Mouse (Mus musculus) cerebellum, adult 2 months (tissue): ENCODE measurements at regions not wholly inside any gene's neighbourhood (a gene's known extent, or its start where the extent isn't known, plus 50 kb on each side); places are given as distances from the start of the nearest gene placed in this dataset.

Experiments
- DNase-seq, 2 experiments: peaks; one replicate each; pipeline ENCODE4 v3.0.0; 2021
- H3K27ac ChIP-seq: fragments of 200-500 bp; 2 replicates; pipeline ENCODE4 v1.5.1; 2012; ENCODE audit warnings: low read length, control low read depth, inconsistent platforms; ENCODE audit not compliant: insufficient read depth
- H3K27me3 ChIP-seq: fragments of 200-500 bp; 2 replicates; pipeline ENCODE4 v1.6.1; 2012; ENCODE audit warnings: inconsistent platforms, mild to moderate bottlenecking, low read length, moderate library complexity; ENCODE audit not compliant: control insufficient read depth, insufficient read depth
- H3K4me1 ChIP-seq: fragments of 200-500 bp; 2 replicates; pipeline ENCODE4 v1.6.1; 2011; ENCODE audit warnings: low read length; ENCODE audit not compliant: control insufficient read depth, insufficient read depth
- H3K4me3 ChIP-seq: fragments of 200-500 bp; replicated peaks from 2 replicates; pipeline ENCODE3; 2011; ENCODE audit warnings: mild to moderate bottlenecking, low read depth, low read length, control low read depth; ENCODE audit not compliant: insufficient read depth
- CTCF ChIP-seq: fragments of 200-500 bp; IDR thresholded peaks from 2 replicates; pipeline ENCODE4 v1.5.1; 2011; ENCODE audit warnings: low read depth, mild to moderate bottlenecking, control low read depth, low read length, moderate library complexity, borderline replicate concordance; ENCODE audit not compliant: insufficient read depth
- POLR2A ChIP-seq: fragments of 200-500 bp; IDR thresholded peaks from 2 replicates; pipeline ENCODE4 v1.6.1; 2011; ENCODE audit warnings: low read length, control low read depth, borderline replicate concordance; ENCODE audit not compliant: insufficient read depth
- WGBS: fragments of 180-500 bp; shearing (Covaris S2); methylation state at CpG from one replicate; pipeline ENCODE4 v1.1.7; 2018; 5-methylcytosine and 5-hydroxymethylcytosine counted together

DNA sequence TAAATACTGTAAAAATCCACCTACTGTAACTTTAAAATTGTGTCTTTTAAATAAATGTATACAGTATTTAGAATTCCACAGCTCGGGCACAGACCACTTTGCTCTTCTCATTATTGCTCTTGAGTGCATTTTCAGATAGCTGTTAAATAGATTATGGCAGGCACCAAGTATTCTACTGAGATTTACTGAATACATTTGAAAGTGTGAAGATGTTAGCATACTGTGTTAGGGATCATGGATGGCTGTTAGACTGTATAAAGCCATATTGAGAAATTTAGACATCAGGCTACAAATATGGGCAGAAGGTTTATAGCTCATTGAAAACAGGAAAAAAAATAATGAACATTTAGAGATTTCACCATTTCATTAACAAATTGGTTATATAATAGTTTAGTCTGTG lies 130.5 kb upstream of the Tbx18 start:
- WGBS, result 86% methylated on average over 1 of the region's 1 CpGs
- no peak for TF ChIP-seq POLR2A
- TF ChIP-seq CTCF, result no peak

DNA sequence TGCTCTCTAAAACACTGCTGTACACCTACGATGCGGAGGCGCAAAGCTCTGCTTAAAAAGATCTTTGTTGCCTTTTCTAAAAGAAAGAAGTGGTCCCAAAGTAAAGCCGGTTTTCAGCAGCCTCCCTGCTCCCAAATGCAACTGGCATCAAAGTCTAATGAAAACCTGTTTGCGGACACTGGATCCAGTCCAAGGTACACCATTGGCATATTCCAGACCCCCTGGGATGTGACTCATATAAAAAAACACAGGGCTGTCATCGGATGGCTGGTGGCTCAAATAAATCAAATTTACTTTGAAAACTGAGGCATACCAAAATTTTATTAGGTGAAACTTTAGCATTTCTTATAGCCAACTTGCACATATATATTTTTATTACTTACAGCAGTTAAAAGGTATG lies 134.2 kb upstream of the Tbx18 start:
- 51% methylated on average over 6 of the region's 6 CpGs for WGBS
- Histone ChIP-seq H3K27me3 (no peaks in the 10 kb centered on the region), H3K4me3 (no peak overlapping the region), H3K4me1 (no peaks in the 10 kb centered on the region), H3K27ac (no peak overlapping the region)
- DNase-seq, result no peak
- TF ChIP-seq POLR2A (no peak), CTCF (no peak)

More for the DNA sequence above, 130.5 kb upstream of the Tbx18 start:
- Histone ChIP-seq H3K4me3 (no peak overlapping the region), H3K27ac (no peak overlapping the region), H3K27me3 (no peaks in the 10 kb centered on the region), H3K4me1 (no peaks in the 10 kb centered on the region)
- DNase-seq, result no peak

DNA sequence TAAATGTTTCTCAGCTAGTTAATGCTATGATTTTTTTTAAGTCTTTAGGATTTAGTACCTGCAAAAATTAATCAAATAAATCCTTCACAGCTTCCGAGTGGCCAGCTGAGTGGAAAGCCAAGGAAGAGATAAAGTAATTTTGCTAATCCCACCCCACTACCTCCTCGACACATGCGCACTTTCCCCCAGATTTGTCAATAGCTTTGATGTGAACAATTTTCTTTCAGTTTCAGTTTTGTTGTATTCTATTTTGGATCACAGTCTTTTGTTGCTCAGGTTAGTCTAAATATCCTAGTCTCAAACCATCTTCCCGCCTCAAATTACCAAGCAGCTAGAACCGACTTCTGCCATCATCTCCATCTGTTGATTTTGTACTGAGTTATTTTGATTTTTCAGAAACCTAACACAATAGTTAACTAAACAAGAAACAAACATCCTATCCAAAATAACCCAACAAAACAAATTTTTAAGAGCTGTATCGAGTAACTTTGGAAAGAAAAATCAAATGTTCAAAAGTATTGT lies 141.4 kb upstream of the Tbx18 start:
- no peak overlapping the region for H3K4me3 ChIP-seq
- no peaks in the 10 kb centered on the region for H3K27me3 ChIP-seq
- no peak overlapping the region for H3K27ac ChIP-seq
- no peak for DNase-seq
- no peaks in the 10 kb centered on the region for H3K4me1 ChIP-seq
- no peak for TF ChIP-seq POLR2A
- TF ChIP-seq CTCF, result no peak
- WGBS, result 91% methylated on average over 6 of the region's 6 CpGs

DNA sequence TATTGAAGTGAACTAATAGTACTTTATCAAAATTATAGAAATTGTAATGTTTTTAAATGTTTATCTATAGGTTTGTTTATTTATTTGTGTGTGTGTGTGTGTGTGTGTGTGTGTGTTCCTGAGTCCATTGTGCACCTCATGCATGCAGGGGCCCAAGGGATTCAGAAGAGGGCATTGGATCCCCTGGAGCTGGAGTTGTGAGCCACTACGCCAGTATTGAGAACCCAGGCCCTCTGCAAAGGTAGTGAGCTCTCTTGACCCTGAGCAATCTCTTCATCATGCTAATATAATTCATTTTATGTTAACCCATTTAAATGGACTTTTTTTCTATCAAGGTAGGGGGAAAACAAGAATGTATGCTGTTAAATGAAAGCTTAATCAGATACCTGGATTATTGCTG lies 151.5 kb upstream of the Tbx18 start:
- DNase-seq, result no peak
- WGBS, result 82% methylated on average over 1 of the region's 1 CpGs
- Histone ChIP-seq H3K27me3 (no peaks in the 10 kb centered on the region), H3K27ac (no peak overlapping the region), H3K4me1 (no peaks in the 10 kb centered on the region), H3K4me3 (no peak overlapping the region)
- no peak for TF ChIP-seq CTCF
- TF ChIP-seq POLR2A, result no peak

DNA sequence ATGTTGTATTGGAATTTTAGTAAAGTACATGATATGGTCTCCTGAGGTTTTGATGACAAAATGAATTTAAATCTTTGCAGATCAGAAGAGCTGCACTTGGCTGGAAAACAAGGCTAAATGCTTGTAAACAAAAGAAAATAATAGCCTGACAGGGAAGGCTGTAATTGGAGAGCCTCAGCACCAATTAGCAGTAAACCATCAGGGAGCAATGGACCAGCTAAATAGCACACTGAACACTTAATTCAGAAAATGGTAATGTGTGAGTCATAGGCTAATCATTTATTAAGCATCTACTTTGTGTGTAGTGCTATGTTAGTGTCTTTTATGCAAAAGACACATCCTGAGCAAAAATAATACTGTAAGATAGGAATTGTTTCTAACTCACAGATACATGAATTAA lies 152.0 kb upstream of the Tbx18 start:
- TF ChIP-seq POLR2A, result no peak
- no peak for TF ChIP-seq CTCF
- no peaks in the 10 kb centered on the region for H3K27me3 ChIP-seq
- no peak for DNase-seq
- H3K4me3 ChIP-seq, result no peak overlapping the region
- no peaks in the 10 kb centered on the region for H3K4me1 ChIP-seq
- no peak overlapping the region for H3K27ac ChIP-seq

DNA sequence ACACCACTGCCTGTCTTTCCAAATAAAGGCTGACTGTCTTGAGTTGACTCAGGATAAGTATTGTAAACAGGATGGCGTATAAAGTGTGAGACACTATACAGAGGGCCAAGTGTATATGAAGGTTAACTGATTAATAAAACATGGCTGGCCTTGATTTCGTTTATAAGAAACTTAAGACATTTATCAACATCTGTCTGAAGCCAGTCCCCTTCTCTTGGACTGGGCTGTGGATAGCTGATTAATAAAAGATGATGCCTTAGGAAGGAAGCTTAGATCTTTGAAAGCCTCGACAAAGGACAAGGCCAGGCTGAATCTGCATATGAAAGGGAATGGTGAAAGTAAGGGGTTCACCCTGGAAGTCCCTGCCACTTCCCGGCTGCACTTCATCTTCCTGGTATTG lies 163.0 kb upstream of the Tbx18 start:
- Histone ChIP-seq H3K4me1 (no peaks in the 10 kb centered on the region), H3K27me3 (no peaks in the 10 kb centered on the region), H3K4me3 (no peak overlapping the region), H3K27ac (no peak overlapping the region)
- TF ChIP-seq CTCF (no peak), POLR2A (no peak)
- no peak for DNase-seq
- WGBS, result 28% methylated on average over 4 of the region's 4 CpGs

DNA sequence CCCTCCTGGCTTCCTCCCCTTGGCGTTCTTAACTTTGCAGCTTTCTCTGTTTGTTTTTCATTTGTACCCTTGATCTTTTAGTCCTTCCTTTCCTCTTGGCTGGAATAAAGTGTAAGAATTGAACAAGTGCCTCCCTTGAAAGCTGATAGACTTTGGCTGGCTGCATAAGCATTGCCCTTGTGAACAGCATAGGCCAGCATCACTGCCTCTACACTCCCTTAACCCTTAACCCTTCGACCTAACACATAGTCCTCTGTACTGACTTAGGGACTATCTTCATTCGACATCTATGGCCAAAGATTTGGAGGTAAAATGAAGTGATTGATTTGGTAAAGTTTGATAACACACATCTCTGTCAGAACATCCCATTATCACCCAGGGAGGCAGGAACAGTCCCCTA lies 163.5 kb upstream of the Tbx18 start:
- Histone ChIP-seq H3K4me3 (no peak overlapping the region), H3K27ac (no peak overlapping the region), H3K4me1 (no peaks in the 10 kb centered on the region), H3K27me3 (no peaks in the 10 kb centered on the region)
- DNase-seq, result no peak
- TF ChIP-seq CTCF, result no peak
- TF ChIP-seq POLR2A, result no peak
- 53% methylated on average over 3 of the region's 3 CpGs for WGBS

DNA sequence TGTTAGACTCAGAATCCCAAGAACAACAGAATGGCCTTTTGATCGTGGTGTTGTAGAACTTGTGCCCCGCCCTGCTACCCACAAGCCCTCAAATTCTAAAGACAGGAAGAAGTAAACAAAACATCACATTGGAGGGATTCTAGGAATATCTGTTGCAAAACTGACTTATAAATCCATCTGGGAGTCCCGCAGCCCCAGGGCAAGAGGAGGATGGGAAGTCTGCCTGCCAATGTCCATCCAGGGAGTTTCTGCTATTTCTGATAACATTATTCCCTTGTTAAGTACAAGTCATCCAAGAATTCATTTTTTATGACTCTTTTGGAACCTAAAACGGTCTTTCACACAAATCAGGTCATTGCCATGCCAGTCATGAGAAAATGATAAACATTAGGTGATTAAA lies 164.5 kb upstream of the Tbx18 start:
- Histone ChIP-seq H3K27ac (no peak overlapping the region), H3K27me3 (no peaks in the 10 kb centered on the region), H3K4me1 (no peaks in the 10 kb centered on the region), H3K4me3 (no peak overlapping the region)
- DNase-seq, result no peak
- TF ChIP-seq POLR2A (no peak), CTCF (no peak)
- 77% methylated on average over 4 of the region's 4 CpGs for WGBS
